Mouse (Mus musculus): ENCODE results near the gene Ctrc. TPM values are rescaled to one million over a fixed set of nuclear protein-coding genes. Genes with fewer than 3 reads are reported as not detected.

Gene Ctrc
- polyA plus RNA-seq, 3 experiments from 2014 or later = not detected

DNA sequence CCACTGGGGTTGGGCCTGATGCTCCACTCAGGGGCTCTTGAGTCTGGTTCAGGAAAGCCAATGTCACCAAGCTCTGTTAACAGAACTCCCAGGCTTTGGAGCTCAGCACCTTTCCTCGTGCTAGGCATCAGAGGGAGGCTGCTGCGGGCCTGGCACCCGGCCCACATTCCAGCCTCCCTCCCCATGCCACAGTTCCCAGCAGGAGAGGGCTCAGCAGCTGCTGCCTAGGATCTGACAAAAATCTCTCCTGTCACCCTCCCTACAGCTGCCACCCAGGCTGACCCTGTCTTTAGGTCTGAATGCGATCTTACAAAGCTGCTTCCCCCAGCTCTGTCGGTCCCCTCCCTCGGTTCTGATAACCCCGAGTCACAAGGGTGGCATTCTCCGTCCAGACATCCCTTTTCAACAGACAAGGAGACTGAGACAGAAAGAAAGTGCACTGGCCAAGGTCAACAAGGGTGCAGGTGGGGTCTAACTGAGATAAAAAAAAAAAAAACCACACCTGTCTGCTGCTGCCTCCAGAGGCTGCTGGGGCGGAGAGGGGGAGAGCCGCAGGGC lies 20.9 kb upstream of the Ctrc start:
- ATAC-seq = no peak

DNA sequence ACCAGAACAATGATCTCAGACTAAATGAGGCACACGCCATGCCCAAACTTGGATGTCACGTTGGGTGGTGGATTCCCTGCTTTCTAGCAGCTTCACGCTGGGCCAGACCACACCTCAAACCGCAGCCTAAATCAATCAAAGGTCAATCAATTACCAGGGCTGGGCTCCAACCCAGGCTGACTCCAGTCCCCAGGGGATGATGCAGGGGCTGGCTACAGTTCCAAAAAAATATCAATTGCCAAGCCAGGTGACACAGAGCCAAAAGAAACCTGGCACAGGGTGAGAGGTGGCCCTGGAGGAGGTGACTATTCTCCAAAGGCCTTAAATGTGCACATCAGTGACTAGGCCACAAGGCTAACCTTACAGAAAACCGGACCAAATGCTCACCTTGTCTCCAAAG lies 19.4 kb upstream of the Ctrc start:
- ATAC-seq = no peak

DNA sequence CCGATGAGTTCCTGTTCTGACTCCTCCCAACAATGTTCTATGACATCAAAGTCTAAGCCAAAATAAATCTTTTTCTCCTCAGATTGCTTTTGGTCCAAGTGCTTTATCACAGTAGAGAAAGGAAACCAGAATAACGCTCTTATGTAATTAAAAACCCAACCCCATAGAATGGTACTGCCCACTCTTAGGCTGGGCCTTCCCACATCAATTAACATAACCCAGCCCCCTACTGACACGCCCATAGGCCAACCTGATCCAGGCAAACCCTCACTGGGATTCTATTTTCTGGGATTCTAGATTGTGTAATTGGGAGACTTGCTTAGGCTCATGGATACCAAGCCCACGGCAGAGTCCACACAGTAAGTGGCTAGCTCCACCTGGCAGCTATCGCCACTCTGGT lies 18.8 kb upstream of the Ctrc start:
- no peak for ATAC-seq

DNA sequence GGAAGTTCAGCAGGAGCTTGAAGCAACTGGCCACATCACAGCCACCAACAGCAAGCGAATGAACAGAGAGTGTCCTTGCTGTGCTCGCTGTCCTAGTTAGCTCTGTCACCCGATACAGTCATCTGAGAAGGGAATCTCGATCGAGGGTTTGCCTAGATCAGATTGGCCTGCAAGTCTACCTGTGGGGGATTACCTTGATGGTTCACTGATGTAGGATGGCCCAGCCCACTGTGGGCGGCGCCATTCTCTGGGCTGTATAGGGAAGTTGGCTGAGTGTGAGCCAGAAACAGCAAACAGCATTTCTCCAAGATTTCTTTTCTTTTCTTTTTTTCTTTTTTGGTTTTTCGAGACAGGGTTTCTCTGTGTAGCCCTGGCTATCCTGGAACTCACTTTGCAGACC lies 18.3 kb upstream of the Ctrc start:
- no peak for ATAC-seq

DNA sequence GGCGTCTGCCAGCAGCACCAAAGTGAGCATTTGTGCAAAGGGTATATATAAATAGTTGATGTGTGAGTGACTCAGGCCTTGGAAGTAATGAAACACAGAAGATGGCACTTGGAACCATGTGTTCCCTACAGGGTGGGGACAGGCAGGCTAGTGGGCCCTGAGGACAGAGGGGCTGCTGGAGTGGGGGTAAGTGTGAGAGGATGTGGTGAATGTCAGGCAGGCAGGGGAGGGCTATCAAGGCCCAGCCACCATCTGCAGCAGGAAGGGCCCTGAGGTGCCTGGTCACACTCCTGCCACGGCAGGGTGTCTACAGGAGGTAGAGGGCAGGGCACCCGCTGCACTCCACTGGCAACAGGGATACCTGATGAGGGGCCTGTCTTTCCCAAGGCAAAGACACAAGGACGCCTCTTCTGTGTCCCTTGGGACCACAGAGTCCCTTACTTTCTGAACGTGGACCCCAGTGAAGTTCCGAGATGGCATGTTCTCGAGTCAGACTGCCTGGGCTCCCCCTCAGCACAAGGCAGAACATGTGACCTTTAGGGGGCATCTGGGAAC lies 17.6 kb upstream of the Ctrc start:
- ATAC-seq = peak; percentile 41

DNA sequence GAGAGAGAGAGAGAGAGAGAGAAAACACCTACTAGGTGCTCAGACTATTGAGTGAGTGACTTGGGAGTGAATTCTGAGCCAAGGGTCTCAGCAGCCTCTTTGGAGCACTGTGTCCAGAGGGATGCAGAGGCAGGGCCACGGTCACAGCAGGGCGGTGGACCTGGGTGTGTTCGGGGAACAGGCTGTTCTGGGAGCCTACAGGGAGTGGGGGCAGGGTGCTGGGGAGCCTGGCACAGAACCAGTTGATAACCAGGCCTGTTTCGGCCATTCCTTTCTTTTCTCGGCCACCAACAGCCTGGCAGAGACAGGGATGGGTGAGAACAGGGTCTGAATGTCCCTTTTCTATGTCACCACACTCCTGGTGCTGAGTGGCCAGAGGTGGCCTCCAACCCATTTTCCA lies 16.7 kb upstream of the Ctrc start:
- no peak for ATAC-seq

DNA sequence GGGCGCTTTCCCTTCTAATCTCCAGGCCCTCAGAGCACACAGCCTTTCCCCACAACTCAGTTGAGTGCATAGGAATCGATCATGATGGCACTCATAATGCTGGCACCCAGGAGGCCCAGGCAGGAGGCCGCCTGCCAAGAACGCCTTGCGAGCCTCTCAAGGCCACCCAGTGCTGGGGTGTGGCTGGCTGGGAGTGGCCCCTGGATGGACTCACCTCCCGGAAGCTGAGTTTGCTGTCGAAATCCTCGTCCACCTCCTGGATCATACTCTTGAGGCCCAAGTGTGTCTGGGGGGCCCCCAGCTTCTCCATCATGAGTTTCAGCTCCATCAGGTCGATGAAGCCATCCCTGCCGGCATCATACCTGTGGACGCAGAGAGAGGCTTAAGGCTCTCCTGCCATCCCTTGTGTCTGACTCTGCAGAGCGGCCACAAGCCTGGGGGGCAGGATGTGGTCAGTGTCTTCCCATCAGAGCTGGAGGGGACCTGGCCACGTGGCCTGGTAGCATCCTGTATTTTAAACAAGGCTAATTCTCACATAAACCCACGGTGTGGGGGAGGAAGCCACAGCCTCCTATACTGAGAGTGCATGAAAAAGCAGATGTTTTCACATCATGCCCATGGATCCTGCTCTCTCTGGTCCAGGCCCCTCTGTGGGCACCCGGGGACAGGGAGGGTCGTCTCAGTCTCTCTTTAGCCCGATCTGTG lies 15.6 kb upstream of the Ctrc start:
- ATAC-seq = peak; percentile 82

DNA sequence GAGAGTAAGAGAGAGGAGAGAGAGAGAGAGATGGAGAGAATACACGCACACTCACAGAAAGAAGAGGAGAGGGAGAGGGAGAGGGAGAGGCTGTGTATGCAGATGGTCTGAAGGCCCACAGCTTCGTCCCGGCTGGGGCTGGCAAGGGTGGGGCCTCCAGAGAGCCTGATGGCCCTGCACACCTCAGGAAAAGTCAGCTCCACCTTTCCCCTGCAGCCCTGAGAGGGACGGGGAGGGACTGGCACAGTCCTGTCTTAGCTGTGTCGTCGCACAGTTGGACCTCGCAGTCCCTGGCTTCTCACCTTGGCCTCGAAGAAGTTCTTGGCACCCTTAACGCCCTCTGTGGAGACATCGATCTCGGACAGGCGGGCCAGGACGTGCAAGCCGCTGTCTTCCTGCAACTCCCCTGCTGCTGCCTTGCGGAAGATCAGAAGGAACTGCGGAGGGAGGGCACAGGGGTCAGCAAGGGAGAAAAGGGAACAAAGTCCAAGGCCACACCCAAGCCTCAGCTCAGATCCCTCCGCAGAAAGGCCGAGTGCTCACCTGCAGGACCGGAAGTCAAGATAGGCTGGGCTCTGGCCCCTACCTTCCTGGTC lies 14.2 kb upstream of the Ctrc start:
- no peak for ATAC-seq

DNA sequence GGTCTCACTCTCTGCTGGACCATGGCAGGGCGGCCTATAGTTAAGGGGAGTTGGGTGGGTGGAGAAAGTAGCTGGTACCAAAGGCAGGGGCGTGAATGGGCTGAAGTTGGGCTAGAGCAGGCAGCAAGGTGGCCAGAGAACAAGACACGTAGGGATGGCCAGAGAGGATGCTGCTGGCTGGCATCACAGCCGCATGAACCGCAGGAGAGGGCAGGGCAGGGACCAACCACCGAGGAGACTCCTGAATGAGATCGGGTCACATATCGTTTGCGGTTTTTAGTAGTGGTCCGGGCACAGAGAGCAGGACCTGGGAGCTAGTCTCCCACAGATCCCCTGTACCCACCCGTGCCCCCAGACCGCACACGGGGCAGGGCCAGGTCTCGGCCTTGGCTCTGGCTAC lies 13.2 kb upstream of the Ctrc start:
- ATAC-seq = no peak

DNA sequence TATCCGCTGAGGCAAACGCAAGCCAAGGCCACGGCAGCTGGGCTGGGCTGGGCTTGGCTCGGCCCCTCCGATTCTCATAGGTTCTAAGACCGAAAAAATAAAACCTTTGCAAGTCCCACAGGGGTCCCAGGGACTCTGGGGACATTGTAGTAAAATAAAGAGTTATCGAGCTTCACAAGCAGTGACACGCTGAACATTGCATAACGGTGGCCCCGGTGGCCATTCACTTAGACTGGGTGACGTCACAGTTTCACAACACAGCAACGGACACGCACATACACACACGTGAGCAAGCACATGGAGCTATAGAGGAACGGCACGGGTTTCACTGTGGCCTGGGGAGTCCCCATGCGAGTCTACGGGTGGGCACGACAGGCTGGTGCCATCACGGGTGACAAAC lies 12.3 kb upstream of the Ctrc start:
- ATAC-seq = no peak

DNA sequence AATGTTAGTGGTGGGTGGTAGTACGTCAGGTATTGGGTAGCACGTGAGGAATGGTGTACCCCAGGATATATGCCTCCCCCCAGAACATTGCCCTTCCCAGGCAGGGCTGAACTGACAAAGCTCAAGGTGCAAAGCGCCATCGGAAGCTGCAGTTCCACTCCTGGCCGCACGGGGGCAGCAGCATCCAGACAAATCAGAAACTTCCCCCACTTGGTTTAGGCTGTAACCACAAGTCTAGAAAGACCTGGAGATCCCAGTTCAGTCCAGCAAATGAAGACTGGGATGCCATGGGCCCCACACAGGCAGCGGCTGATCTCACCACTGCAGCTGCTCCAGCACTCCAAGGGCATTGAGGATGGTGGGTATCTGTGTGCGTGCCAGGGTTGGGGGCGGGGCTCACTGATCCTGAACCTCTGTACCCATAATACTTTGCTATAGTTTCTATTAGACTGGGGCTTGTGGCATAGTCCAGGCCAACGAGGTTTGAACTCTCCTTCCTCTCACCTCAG lies 11.3 kb upstream of the Ctrc start:
- peak; percentile 38 for ATAC-seq

DNA sequence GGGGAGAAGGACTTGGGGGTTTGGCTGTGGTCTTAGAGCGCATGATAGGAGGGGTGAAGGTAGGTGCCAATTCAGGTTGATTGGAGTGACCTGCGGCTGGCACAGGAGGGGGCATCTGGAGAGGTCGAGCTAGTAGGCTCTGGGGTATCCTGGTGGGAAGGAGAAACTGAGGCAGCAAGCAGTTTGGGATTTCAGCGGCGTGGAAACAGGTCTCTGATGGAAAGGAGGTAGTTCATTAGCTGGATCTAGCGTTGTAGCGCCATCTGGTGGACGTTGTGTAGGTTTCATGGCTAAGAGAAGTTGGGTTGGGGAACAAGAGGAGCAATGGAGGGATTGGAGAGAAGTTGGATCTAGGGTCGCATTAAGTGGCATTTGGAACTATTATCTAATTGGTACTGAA lies 7.3 kb upstream of the Ctrc start:
- ATAC-seq = no peak

DNA sequence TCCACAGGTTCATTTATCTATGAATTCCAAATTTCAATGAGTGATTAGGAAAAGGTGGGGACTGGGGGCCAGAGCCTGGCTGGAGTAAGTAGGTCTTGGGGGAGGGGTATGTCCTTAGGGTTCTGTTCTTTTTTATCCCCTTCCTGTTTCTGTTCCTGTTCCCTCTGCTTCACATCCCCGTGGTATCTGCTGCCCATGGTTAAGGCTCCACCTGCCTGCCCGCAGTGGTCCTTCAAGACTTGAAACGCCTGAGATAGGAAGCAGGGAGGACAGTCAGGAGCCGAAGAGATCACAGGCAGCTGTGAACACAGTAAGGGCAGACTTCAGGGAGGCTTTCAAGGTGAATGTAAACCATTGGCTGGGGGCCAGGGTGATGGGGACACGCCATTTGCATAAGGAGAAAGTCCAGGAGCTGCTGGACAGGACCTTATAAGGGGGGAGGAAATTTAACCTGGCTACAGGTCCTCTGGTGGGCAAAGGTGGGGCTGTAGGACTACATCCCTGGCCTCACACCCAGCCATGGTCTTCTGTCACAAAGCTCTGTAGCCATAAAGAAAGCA lies 11.5 kb downstream of the Ctrc start:
- no peak for ATAC-seq

DNA sequence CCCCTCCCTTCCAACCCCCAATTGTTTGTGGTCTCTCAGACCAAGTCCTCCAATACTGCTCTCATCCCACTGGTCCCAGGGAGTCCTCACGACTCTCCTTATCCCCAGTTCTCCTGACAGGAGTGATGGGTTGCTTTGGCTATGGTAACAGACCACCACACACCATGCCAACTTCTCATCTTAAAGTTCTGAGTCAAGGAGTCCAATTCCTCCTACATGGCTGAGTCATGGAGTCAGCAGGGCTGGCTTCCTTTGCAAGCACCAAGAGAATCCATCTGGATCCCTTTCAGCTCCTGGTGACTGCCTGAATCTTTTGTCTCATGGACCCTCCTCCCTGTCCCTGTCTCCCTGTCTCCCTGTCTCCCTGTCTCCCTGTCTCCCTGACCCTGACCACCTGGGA lies 12.2 kb downstream of the Ctrc start:
- no peak for ATAC-seq

DNA sequence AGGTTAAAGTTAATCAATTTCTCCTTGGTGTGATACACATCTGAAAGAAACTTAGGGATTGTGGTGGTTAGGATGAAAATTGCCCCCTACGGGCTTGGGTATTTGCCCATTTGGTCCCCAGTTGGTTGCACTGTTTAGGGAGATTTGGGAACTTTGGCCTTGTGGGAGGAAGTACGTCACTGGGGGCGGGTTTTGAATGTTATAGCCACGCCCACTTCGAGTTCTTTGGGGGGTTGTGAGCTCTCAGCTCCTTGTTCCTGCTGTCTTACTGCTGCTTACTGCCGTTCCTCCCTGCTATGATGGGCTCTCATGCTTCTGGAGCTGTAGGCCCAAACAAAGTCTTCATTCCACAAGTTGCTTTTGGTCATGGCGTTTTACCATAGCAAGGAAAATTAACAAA lies 14.8 kb downstream of the Ctrc start:
- ATAC-seq = no peak

DNA sequence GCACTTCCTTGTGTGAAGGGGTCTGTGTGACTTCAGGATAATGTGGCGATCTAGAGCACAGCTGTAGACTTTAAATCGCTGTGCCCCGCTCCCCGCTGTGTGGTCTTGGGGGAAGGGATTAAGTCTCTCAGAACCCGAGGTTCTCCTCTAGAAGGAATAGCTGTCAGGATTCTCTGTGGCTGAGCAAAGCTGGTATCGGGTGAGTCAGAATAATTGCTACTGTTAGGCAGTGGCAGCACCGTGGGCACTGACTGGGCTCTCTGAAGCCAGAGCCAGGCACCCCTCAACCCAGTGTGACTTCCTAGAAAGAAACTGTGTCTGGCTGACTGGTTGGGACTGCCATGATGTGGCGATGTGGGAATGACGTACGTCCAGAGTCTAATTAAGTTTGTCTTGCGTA lies 15.8 kb downstream of the Ctrc start:
- no peak for ATAC-seq

DNA sequence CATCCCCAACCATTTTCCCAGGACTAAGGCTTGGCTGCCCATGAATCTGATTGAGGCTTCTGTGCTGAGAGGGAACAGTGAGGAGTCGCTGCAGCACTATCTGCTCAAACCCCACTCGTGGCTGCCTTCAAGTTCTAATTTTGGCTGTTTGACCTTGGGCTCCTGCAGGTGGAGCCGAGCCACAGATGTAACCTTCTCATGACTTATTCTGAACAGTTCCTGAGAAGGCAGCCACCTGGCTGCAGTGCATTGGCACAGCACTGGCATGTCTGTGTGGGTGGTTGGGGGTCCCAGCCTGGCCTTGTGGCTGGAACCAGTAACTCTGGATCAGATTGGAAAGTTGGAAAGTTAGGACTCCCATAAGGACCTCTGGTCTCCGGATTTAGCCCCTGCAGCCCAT lies 18.0 kb downstream of the Ctrc start:
- no peak for ATAC-seq

DNA sequence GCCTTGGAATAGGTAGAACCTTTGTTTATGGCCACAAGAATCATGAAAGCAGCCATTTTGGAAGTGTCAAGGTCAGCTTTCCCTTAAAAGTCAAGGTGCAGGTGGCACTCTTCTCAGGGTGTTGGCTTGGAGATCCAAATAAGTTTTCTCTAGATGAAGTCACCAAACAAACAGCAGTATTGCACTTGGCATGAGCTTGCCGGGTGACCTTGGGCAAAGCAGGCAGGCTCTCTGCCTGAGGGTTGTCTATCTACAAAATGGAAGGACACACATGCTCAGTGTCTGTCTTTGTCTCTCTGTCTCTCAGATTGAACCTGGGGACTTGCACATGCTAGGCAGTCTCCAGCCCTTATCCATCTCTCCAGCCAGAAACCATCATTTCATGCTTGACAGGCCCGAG lies 18.8 kb downstream of the Ctrc start:
- no peak for ATAC-seq

DNA sequence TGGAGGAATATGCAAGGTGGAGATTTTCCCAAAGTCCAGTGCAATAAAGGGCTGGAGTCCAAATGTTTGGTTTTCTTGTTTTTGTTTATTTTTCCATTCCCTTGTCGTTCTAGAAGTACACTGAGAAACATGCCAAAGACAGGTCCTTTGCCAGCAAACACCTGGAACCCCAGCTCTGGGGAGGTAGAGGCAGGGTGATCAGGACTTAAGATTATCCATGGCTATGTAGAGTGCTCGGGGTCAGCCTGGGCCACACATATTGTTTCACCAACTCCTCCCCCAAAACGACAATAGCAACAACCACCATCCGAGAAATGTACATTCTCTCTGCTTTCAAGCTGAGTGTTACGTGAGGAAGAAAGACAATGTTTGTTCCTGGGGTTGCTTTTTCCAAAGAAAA lies 20.1 kb downstream of the Ctrc start, which contains the start of gene Cela2a:
Gene Cela2a (minus strand): TSS at position 101 of the 400 bp plus-strand sequence.
- ATAC-seq = no peak

DNA sequence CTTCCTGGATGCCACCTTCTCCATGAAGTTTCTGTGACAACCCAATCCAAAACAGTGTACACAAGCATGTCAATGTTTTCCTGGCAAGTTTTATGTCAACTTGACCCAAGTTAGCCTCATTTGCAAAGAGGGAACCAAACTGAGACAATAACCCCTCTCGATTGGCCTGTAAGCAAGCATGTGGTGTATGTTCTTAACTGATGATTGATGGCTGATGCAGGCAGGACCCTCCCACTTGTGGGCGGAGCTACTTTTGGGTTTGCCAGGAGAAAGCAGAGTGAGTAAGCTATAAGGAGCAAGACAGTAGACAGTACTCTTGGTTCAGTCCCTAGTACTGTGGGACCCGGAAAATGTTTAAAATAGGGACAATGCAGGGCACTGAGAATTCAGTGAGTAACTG lies 23.2 kb downstream of the Ctrc start:
- ATAC-seq = no peak

DNA sequence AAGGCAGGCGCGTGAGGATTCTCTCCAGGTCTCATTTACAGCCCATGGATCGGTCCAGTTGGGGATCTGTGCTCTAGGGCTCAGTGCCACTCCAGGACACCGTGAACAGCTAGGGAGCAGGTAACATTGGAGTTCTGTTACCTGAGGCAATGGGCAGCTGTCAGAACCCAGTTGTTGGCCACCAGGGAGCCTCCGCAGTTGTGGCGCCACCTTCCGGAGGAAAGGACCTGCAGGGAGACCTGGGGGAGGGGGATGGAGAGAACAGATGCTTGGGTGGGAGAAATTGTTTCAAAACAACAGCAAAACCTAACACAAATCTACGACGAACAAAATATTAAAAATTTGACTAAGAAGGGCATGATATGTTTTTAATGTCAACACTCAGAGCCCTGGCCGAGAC lies 24.1 kb downstream of the Ctrc start:
- no peak for ATAC-seq

DNA sequence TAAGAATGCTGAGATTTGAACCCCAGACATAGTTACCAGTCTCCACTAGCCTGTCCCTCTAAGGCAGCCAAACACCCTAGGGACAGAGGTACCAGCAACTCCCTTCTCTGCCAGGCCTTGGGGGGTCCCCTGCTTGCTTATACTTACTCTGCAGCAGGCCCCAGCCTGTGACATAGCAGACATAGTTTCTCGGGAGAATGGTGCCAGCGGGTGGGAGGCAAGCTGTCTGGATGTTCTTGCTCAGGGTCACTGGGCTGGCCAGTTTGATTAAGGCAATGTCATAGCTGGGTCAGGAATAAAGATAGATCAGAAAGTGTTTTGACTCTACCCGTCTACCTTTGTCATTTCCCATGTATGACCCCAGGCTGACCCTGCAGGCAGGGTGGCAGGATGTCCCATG lies 25.0 kb downstream of the Ctrc start:
- ATAC-seq = no peak

DNA sequence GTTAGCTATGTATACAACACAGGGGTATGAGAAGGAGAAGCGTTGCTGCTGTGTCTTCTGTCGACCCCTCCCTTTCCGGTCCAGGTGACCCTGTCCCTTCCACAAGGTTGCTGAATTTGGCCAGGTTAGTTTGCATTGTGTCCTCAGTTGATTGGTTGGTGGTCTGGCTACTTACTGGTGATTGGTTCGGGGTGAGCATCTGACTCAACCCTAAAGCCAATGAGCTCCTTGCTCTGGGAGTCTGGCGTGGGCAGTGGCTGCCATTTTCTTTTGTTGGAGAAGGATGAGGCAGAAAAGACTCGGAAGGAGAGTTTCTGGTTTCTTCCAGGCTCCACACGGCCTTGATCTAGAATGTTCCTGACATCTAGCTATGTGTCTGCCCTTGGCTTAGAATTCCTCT lies 26.8 kb downstream of the Ctrc start:
- ATAC-seq = no peak

DNA sequence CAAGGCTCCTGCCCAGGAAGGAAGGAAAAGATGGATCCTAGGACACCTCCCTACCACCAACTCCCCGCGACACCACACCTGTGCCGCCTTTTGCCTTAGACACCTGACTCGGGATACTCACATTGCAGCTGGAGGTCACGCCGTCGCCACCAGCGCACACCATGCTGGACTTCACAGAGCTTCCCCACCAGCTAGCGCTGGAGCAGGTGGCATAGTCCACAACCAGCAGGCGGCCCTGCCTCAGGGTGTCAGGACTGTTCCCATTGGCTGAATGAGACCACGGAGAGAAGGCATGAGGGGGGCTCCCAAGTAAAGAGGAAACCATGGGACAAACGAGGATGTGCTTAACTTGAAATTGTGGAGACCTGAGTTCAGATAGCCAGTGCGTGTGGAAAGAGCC lies 27.3 kb downstream of the Ctrc start:
- no peak for ATAC-seq

Measured in inflammation-experienced regulatory T-cells, adult 6 months (primary cell).